Mouse (Mus musculus) adrenal gland, postnatal 25 days (tissue): ENCODE measurements around the gene Stard3. TPM values are rescaled to one million over a fixed set of nuclear protein-coding genes. Genes with fewer than 3 reads are reported as not detected.

ENCODE experiments used
- DNase-seq: peaks from one replicate; pipeline ENCODE4 v3.0.0; 2021; ENCODE audit warnings: mixed read lengths
- total RNA-seq: library from RNA; stranded (reverse); gene quantifications from 2 replicates; pipeline ENCODE4 v1.2.3, GENCODE M21; 2021

The Stard3 gene
- total RNA-seq, 1 experiment from 2014 or later: 23.6 TPM

DNA sequence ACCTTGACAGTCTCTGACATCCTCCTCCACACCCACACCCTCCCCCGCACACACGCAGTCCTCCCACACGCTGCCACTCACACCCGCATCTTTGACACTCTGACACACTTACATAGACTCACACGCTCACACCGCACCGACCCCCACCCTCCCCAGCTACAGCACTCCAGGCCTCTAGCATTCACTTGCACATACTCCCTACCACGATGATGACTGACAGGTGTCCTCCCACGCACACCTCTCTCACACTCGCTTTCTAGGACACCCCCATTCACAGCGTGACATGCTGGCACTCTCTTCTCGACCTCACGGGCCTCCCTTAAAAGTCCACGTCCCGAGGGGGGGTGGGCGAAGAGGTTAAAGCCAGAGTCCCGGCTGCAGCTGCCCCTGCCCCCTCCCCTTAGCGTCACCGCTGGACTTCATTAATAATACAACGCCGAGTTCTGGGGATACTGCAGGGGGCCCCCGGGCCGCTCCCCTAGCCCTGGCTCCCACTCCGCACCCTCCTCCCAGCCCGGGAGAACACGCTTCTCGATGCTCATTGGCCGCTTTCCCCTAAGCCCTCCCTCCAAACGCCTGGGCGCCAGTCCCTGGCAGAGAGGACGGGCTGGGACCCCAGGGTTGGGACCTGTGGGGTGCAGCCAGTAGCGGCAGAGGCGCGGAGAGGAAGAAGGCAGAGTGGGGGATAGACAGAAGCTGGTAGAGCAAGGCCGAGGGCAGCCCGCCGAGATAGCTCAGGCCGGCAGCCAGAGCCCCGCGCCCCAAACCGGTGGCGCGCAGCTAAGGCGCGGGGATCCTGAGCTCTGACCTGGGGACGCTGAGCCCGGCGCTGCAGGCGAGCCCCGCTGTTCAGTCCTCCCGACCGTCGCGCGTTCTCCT is 9.8 kb upstream of the Stard3 start, which contains the start of gene Ppp1r1b:
Gene Ppp1r1b, plus strand, starts transcription at position 322 of the 879 bp plus-strand sequence.
- DNase-seq: peak; percentile 59

- DNase-seq: no peak
Observed at GRCm38 (mm10) chr11:98349308-98349707, 8.9 kb upstream of the Stard3 start.

DNA sequence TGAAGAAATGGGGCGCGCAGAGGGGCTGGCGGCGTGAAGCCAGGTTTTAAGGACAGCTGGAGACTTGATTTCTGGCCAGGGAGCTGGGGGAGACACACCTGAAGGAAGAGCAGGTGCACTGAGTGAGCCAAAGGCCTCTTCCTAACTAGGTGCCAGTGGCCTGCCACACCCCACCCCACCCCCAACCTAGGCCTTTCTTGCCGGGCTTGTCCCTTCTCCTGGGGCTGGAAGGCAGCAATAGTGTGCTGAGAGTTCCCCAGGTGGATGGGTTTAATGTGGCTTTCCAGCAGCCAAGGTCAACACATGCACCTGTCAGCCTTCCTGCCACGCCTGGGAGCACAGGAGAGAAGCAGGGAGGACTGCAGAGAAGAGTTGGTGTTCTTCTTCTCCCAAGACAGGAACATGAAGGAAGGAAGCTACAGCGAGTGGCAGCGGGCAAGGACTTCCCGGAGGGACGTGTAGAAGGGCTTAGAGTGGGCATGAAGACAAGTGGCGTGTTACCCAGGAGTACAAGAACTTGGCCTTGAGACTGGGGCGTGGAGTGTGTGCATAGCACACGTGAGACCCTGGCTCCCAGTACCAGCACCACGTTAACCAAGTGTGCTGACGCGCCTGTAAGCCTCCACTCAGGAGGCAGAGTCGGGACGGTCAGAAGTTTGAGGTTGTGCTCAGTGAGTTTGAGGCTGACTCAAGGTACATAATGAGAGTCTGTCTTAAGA is 5.7 kb upstream of the Stard3 start:
- no peak for DNase-seq

- no peak for DNase-seq
Observed at GRCm38 (mm10) chr11:98353651-98354211, 4.4 kb upstream of the Stard3 start.

DNA sequence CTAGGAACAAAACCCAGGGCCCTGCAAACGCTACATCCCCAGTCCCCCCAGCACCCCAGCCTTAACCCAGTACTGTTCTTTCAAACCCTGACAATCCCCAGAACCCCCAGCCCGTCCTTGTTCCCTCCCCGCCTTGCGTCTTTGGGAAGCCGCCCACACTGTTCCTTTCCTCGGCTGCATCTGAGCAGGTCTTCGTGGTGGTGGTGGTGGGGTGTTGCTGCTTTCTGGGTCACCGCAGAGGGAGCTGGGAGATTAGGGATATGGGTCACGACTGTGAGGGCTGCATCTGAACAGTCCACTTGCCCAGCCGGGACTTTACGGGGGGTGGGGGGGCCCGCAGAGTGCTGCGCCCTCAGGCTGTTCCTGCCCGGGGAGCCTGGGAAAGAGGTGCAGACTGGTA is 3.7 kb upstream of the Stard3 start:
- DNase-seq: no peak

- DNase-seq: no peak
Observed at GRCm38 (mm10) chr11:98355732-98356299, 2.4 kb upstream of the Stard3 start.

- DNase-seq: no peak
Observed at GRCm38 (mm10) chr11:98356625-98357394, 1.4 kb upstream of the Stard3 start.

GRCm38 (mm10) chr11:98357396-98358160 is 590 bp upstream of the Stard3 start:
- no peak for DNase-seq

DNA sequence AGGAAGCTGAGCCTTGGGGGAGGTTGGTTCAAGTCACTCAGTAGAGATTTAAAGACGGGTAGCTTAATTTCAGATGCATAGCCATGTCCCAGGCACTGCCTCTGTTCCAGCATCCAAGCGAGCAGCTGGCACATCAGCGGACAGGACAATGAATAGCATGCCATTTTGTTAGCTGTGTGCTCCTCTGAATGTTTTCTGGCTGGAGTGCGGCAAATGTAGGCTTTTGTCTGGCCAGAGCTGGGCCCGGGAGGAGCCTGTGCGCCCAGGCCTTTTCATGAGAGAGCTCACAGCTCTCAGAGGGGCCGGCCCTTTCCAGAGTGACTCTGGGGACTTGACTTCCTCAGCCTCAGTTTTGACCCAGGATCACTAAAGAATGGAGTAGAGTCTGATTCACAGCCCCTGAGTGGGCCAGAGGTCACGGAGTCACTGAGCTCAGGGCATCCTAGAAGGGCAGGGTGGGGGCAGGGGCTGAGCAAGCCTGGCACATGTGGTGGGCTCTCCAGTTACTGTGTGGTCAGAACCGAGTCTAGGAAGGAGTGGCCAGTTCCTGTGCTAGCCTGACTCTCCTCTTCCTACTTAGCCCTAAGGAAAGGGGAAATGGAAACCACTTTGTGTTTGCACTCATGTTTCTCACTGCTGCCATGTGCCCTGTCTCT is 2.8 kb downstream of the Stard3 start:
- DNase-seq: no peak

GRCm38 (mm10) chr11:98363817-98364216 is 5.6 kb downstream of the Stard3 start:
- DNase-seq: no peak

DNA sequence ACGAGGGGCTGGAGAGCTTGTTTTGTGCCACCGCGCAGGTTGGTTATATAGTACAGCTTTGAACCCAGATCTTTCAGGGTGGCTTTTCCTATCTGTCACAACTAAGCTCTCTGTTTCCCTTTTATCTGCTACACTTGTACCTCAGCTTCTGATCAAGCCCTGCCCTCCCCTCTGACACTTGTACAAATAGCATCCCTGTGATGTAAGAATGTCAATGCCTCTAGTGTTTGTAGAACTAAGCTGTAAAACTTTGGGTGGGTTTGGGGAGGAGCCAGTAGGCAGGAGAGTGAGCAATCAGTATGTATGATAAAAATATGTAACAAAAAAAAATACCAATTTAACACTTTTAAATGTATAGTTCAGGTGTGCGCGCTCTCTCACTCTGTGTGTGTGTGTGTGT is 6.2 kb downstream of the Stard3 start:
- no peak for DNase-seq

DNA sequence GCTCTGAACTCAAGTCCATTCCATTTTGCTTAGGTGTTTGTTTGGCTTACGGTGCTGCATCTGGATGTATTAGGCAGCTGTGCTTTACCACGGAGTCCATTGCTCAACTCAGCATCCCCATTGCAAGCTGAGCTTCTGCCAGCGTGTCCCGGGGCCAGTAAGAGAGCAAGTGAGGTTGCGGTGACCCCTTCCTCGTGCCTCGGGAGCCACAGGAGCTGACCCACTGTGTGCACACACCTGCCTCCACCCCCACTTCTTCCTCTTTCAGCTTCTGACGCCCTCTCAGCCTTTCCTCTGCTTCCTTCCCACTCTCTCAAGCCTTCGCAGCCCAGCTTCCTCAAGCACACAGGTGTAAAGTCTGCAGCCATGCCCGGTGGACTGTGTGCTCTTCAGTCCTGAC is 8.1 kb downstream of the Stard3 start:
- DNase-seq: no peak

DNA sequence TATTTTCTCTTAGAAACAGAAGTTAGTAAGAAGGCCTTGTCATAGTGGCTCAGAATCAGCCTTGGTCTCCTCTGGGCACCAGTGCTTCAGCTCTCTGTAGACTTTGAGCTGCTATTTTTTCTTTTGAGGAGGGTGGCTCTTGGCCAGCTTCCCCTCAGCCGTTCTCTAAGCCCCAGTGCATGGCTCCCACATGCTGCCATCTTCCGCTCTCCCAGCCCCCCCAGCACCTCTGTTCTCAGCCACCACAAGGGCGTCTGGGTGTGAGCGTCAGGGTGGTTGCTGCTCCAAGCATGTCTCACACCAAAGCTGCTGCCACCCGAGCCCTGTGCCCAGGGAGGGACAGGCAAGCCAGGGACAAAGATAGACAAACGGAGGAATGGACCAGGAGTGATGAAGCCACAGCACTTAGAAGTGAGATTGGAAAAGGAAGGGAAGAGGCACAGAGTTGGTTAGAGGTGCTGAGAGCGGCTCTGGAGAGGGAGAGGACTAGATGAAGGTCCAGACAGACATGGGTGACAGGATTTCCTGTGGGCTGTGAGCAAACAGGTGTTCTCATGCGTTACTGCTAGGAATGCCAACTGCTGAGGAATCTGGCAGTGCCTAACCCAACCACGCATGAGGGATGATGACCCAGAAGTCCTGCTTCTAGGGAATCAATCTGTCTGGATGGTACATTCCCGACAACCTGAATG is 9.1 kb downstream of the Stard3 start:
- no peak for DNase-seq

DNA sequence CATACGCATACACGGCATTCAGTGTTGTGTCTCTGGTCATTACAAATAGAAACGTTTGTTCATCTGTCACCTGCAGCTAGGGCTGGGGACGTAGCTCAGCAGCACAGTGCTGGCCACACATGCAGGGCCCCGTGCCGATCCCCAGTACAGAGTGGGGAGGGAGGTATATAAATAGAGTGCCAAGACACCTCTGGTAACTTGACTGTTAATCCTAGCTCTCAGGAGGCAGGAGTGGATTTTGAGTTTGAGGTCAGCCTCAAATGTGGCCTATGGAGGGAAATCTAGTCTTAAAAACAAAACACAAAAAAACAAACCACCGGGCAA is 9.7 kb downstream of the Stard3 start:
- no peak for DNase-seq

- DNase-seq: no peak
Observed at GRCm38 (mm10) chr11:98369337-98369736, 11.2 kb downstream of the Stard3 start.

DNA sequence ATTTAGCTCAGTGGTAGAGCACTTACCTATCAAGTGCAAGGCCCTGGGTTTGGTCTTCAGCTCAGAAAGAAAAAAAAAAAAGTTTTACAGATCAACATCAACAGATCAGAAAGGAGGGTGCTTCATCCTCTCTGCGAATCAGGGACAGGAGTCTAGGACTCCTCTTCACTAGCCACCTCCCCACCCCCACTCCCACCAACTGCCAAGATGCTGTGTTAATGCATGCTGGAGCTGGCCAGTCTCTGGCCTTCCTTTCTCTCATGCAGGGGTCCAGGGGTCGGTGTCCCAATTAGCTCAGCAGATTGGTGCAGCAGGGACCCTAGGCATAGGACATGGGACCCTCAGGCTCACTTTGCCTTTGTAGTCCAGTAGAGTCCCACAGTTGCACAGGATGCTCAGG is 12.4 kb downstream of the Stard3 start:
- DNase-seq: no peak

DNA sequence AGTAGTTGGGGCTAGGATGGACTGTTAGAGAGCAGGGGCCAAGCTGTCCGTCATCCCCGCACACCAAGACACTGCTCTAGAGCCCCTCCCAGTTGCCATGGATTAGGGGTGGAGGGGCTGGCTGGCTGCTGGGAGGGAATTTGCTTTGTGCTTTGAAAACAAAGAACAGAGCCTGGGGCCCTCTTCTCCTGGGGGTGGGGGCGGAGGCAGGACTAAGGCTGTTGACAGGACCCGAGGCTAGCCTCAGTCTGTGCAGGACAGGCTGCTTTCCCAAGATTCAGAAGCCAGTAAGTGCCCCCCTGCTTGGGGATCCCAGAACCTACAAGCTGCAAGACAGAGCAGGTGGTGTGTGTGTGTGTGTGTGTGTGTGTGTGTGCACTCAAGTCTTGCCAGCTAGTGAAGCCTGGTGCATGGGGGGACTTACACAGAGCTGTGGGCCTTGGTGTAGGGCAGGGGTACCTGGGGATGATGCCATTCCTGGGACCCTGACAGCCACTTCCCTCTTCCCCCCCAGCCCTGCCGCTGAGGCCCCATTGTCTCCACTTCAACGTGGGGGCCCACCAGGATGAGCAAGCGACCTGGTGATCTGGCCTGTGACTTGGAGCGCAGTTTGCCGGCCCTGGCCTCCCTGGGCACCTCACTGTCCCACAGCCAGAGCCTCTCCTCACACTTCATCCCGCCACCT is 13.5 kb downstream of the Stard3 start:
- no peak for DNase-seq

DNA sequence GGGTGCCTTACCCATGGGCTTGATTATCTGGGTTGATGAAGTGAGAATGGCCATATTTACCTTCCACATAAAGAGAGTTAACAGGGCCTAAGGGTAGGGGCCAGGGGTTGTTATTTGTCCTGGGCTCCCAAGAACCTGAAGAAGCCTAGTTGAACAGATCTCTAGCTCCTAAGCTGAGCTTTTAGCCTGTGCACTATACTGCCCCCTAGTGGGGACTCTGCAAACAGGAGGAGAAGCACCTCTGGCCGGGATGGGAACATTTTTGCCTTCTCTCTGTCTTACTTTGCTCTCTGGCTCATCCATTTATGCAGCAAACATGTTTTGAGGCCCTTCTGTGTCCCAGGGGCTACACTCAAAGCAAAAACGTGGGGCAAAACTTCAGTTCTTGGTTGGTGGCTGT is 14.2 kb downstream of the Stard3 start:
- DNase-seq: peak; percentile 51

- no peak for DNase-seq
Observed at GRCm38 (mm10) chr11:98373244-98373643, 15.1 kb downstream of the Stard3 start.

DNA sequence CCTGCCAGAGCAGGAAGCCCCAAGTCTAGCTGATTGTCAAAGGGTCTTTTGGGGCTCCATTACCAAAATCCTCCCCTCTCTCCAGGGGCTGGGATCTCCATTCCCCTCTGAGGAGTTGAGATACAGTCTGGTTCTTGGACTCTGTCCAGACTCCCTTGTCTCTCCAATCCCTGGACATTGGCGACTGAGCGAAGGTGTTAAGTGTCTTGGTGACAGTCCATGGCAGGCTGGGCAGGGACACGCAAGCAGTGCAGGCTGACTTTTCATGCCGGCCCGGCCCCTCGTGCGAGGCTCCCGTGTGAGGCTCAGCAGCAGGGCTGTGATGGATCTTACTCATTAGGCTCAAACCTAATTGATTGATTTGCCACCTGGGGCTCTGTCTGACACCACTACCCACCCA is 16.1 kb downstream of the Stard3 start:
- no peak for DNase-seq
